Mouse (Mus musculus) liver, adult 2 months (tissue): ENCODE measurements around the gene Gucy2g. TPM values are rescaled to one million over a fixed set of nuclear protein-coding genes. Genes with fewer than 3 reads are reported as not detected.
A peak's percentile ranks its signal among the peaks of the same experiment; 100 is the strongest.

Source experiments
- DNase-seq: peaks from one replicate; pipeline ENCODE4 v3.0.0-alpha.2; 2011; ENCODE audit warnings: low read depth, low spot score; ENCODE audit errors: extremely low read depth
- H3K27ac ChIP-seq: fragments of 200-500 bp; replicated peaks from 2 replicates; pipeline ENCODE4 v1.5.1; 2012; ENCODE audit warnings: low read depth, mild to moderate bottlenecking, control low read depth, inconsistent platforms, low read length; ENCODE audit not compliant: insufficient read depth
- H3K27me3 ChIP-seq: fragments of 200-500 bp; 2 replicates; pipeline ENCODE4 v1.6.1; 2012; ENCODE audit warnings: mild to moderate bottlenecking, moderate library complexity, low read length, inconsistent platforms; ENCODE audit not compliant: control insufficient read depth, insufficient read depth
- H3K36me3 ChIP-seq: fragments of 200-500 bp; 2 replicates; pipeline ENCODE4 v1.6.1; 2012; ENCODE audit warnings: low read length, inconsistent platforms; ENCODE audit not compliant: control insufficient read depth, insufficient read depth
- H3K4me1 ChIP-seq: fragments of 200-500 bp; 2 replicates; pipeline ENCODE4 v1.6.1; 2011; ENCODE audit warnings: low read length; ENCODE audit not compliant: control insufficient read depth, insufficient read depth
- H3K4me3 ChIP-seq: fragments of 200-500 bp; 2 replicates; pipeline ENCODE4 v1.5.1; 2011; ENCODE audit warnings: low read depth, mild to moderate bottlenecking, control low read depth, low read length, moderate library complexity; ENCODE audit not compliant: insufficient read depth
- H3K79me2 ChIP-seq: fragments of 200-500 bp; 2 replicates; pipeline ENCODE4 v1.6.1; 2012; ENCODE audit warnings: inconsistent platforms, mild to moderate bottlenecking, low read length, moderate library complexity; ENCODE audit not compliant: control insufficient read depth, insufficient read depth
- H3K9ac ChIP-seq: fragments of 200-500 bp; 2 replicates; pipeline ENCODE4 v1.6.1; 2012; ENCODE audit warnings: low read depth, mild to moderate bottlenecking, control low read depth, inconsistent platforms, low read length
- CTCF ChIP-seq: fragments of 200-500 bp; IDR thresholded peaks from 2 replicates; pipeline ENCODE4 v1.5.1; 2011; ENCODE audit warnings: low read depth, low read length, control low read depth
- POLR2A ChIP-seq: fragments of 200-500 bp; IDR thresholded peaks from 2 replicates; pipeline ENCODE4 v1.6.1; 2011; ENCODE audit warnings: low read length, control low read depth; ENCODE audit not compliant: insufficient read depth; ENCODE audit errors: extremely low read depth
- WGBS: fragments of 180-500 bp; shearing (Covaris S2); methylation state at CpG from one replicate; pipeline ENCODE4 v1.1.7; 2018; 5-methylcytosine and 5-hydroxymethylcytosine counted together
- polyA plus RNA-seq: library from polyadenylated mRNA; depleted of rRNA; stranded (reverse); fragments of >200 nt; gene quantifications from 2 replicates; pipeline ENCODE4 v1.2.3, GENCODE M21; 2012
- total RNA-seq: library from RNA; depleted of rRNA; stranded (reverse); fragments of >200 nt; gene quantifications from 2 replicates; pipeline ENCODE4 v1.2.3, GENCODE M21; 2014

The Gucy2g gene
- total and polyA plus RNA-seq, 2 experiments: 0.04 TPM; not detected in 1

DNA sequence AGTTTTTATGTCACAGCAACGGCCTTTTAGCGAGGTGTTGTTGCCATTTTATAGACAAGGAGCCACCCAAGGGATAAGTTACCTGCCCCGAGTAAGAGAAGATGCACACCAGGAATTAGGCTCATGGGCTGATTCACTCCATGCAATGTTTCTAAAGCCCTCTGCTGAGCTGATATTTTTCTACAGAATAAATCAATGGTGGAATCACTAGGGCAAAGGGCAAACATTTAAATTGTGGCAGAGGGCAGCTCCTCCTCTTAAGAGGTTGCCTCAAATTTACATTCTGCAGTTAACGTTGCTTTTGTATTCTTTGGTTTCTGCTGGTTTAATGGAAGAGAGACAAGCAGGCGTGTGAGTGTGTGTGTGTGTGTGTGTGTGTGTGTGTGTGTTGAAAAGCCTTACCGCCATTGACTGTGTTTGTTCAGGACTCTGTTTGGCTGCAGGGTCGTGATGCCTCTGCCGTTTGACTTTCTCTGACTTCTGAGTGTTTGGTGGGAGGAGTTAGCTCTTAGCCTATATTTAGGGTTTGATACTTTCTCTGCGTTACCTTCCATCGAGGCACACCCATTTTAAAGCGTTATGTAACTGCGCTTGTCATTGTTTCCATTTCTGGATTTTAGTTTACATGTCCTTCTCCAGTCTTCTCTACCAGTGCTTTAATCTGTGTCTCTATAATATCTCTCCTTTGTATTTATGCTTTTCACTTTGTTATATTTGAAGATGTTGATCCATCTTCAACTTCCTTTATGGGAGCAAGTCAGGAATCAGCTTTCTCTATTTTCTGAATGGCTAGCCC is 19.6 kb upstream of the Gucy2g start:
- peaks cover 37% of the 10 kb centered on the region for H3K4me1 ChIP-seq
- TF ChIP-seq POLR2A (no peak), CTCF (no peak)
- DNase-seq: peak; percentile 80

GRCm38 (mm10) chr19:55258514-55258913 is 17.5 kb upstream of the Gucy2g start:
- H3K4me1 ChIP-seq: peaks cover 37% of the 10 kb centered on the region
- TF ChIP-seq CTCF (no peak), POLR2A (no peak)

More for the DNA sequence above, 19.6 kb upstream of the Gucy2g start:
- Histone ChIP-seq H3K9ac (0 out of 2 replicates have a peak overlapping the region, but pooled peaks have one; percentile 6), H3K36me3 (no peaks in the 10 kb centered on the region; the same call in 1 of the 2 replicates), H3K27me3 (no peaks in the 10 kb centered on the region), H3K4me3 (no peak overlapping the region), H3K27ac (peak overlapping the region; percentile 63), H3K79me2 (peaks cover 39% of the 10 kb centered on the region)
- WGBS: 26% methylated on average over 12 of the region's 12 CpGs

DNA sequence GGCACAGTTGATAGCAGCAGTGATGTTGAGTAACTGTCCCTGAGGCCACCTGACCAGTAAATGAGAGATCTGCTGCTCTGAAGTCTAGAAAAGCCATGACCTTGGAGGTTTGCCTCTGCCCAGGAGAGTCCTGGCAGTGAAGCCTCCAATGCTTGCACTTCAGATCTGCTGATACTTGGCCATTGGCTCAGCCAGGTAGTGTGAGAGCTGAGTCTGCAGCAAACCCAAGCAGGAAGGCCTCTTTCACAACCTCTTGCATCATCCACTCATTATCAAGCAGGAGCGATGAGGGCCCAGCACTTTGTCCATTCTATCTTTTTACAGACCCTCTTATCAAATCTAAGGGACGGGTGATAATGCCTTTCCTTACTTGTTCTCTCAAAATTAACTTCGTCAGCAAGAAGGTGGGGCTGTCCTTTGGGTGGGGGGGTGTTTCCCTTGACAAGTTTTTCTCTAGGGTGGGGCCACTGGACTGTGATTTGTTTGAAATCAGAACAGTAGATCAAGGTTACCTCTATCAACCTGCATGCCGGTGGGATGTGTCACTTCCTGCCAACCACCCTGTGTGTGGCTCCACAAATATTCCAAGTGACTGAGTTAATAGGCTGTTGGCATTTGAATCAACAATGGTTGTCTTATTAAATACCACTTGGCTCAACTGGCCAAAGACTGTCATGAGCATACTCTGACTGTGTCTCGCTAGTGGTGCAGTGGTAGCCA is 16.8 kb upstream of the Gucy2g start:
- Histone ChIP-seq H3K36me3 (no peaks in the 10 kb centered on the region), H3K4me1 (peaks cover 40% of the 10 kb centered on the region), H3K27me3 (no peaks in the 10 kb centered on the region), H3K27ac (peak overlapping the region; percentile 63), H3K4me3 (no peak overlapping the region), H3K79me2 (peaks cover 34% of the 10 kb centered on the region), H3K9ac (no peak overlapping the region)
- DNase-seq: peak; percentile 100
- no peak for TF ChIP-seq CTCF
- no peak for TF ChIP-seq POLR2A
- 13% methylated on average over 5 of the region's 5 CpGs for WGBS

More at GRCm38 (mm10) chr19:55258514-55258913, 17.5 kb upstream of the Gucy2g start:
- peak overlapping the region; percentile 63 for H3K27ac ChIP-seq
- H3K36me3 ChIP-seq: no peaks in the 10 kb centered on the region
- no peak overlapping the region; the same call in 1 of the 2 replicates for H3K9ac ChIP-seq
- H3K79me2 ChIP-seq: peaks cover 37% of the 10 kb centered on the region
- 60% methylated on average over 5 of the region's 5 CpGs for WGBS
- DNase-seq: no peak
- no peaks in the 10 kb centered on the region for H3K27me3 ChIP-seq
- H3K4me3 ChIP-seq: no peak overlapping the region

DNA sequence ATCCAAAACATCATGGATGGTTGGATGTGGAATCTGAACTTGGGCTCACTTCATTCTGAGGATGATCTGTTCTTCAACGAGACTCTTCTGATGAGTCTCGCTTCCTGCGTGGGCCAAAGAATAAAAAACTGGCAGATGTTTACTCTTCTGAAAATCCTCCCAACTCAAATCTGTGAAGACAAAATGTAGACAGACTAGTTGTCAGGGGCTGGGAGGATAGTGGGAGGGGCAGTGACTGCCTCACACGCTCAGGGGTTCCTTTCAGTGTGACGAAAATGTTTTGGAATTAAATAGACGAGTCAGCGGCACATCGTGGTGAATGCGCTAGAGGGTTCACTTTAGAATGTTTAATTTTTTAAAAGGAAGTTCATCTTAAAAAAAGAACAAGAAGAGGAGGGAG is 15.1 kb upstream of the Gucy2g start:
- no peak for DNase-seq
- Histone ChIP-seq H3K4me3 (no peak overlapping the region), H3K4me1 (peaks cover 40% of the 10 kb centered on the region), H3K9ac (peak overlapping the region; percentile 10; the same call in 1 of the 2 replicates), H3K36me3 (no peaks in the 10 kb centered on the region), H3K79me2 (peaks cover 23% of the 10 kb centered on the region), H3K27ac (no peak overlapping the region; the same call in 1 of the 2 replicates), H3K27me3 (no peaks in the 10 kb centered on the region)
- no peak for TF ChIP-seq POLR2A
- no peak for TF ChIP-seq CTCF
- WGBS: 32% methylated on average over 9 of the region's 9 CpGs

- Histone ChIP-seq H3K4me1 (peaks cover 37% of the 10 kb centered on the region), H3K36me3 (no peaks in the 10 kb centered on the region), H3K79me2 (peaks cover 14% of the 10 kb centered on the region), H3K27ac (no peak overlapping the region), H3K4me3 (peak overlapping the region; percentile 74; the same call in 1 of the 2 replicates), H3K9ac (no peak overlapping the region), H3K27me3 (no peaks in the 10 kb centered on the region)
- no peak for TF ChIP-seq POLR2A
- no peak for TF ChIP-seq CTCF
- no peak for DNase-seq
- WGBS: 42% methylated on average over 5 of the region's 5 CpGs
Observed at GRCm38 (mm10) chr19:55254513-55255016, 13.5 kb upstream of the Gucy2g start.
